Mouse (Mus musculus) brown adipose tissue, adult 24 weeks (tissue): Measurements from ENCODE around the gene March4. TPM values are rescaled to one million over a fixed set of nuclear protein-coding genes. Genes with fewer than 3 reads are reported as not detected.

ENCODE experiments used
- H3K27ac ChIP-seq: fragments of 200-500 bp; replicated peaks from 2 replicates; pipeline ENCODE4 v1.5.1; 2012; ENCODE audit warnings: low read depth, mild to moderate bottlenecking, low read length
- H3K4me1 ChIP-seq: fragments of 200-500 bp; 2 replicates; pipeline ENCODE4 v1.6.1; 2012; ENCODE audit warnings: low read length, mixed read lengths; ENCODE audit not compliant: control insufficient read depth, insufficient read depth, insufficient read length
- H3K4me3 ChIP-seq: fragments of 200-500 bp; 2 replicates; pipeline ENCODE4 v1.5.1; 2012; ENCODE audit warnings: low read depth, mild to moderate bottlenecking, low read length, moderate library complexity; ENCODE audit not compliant: insufficient read depth
- polyA plus RNA-seq: library from polyadenylated mRNA; stranded (reverse); fragments of >200 nt; gene quantifications from 2 replicates; pipeline ENCODE4 v1.2.4, GENCODE M21; 2012; ENCODE audit not compliant: missing spikeins, insufficient read depth, insufficient read length

March4 gene
- polyA plus RNA-seq, 1 experiment = not detected

DNA sequence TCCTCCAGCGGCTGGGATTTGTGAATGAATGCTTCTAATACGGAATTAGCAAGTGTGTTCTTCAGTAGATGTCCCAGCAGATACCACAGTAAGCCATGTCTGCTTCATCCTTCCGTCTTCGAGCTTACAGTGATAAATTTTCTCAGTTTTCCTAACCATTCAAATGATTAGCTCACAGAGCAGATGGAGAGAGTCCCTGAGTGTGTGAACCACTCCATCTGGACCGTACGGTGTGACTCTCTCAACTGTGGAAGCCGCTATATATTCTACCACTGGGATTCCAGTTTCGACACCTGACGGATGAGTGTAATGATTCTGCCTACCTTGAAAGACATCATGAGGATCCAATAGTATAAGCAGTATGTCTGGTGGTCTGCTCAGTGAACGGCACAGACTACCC is 44.1 kb downstream of the March4 start:
- no peak overlapping the region for H3K4me3 ChIP-seq

DNA sequence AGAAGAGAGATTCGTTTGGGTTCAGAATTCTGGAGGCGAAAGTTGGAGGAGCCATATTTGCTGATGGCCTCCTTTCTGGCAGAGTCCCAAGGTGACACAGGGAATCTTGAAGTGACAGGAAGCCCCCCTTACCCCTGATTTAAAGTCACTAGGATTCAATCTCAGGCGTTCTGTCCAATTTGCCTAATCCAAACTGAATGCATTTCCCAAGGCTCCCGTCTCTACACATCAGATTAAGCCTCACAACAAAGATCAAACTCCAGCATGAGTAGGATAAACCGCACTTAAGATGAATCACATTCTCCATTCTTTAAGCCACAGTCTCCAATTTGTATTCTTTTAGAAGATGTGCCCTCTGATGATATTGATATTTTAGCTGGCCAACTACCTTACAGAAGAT is 45.4 kb downstream of the March4 start:
- H3K4me1 ChIP-seq = no peaks in the 10 kb centered on the region
- no peak overlapping the region for H3K27ac ChIP-seq
- no peak overlapping the region for H3K4me3 ChIP-seq

More for the DNA sequence above, 44.1 kb downstream of the March4 start:
- Histone ChIP-seq H3K27ac (no peak overlapping the region), H3K4me1 (no peaks in the 10 kb centered on the region)

DNA sequence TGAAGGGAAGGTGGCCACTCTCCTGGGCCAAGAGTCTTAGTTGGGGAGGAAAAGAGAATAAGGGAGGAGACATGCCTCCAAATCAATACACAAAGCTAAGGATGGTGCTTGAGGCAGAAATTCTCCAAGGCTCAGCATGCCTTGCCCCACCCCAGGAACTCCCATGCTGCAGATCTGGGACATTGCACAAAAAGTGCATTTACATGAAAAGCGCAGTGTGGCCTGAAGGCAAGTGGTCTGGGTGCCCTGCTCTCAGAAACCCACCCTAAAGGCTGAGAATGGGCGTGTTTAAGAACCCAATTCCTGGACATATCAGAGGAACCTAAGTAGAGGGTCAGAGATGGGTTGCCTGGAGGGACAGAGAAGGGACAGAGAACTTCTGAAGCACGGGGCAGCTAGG is 45.9 kb downstream of the March4 start:
- H3K4me1 ChIP-seq = no peaks in the 10 kb centered on the region
- no peak overlapping the region for H3K4me3 ChIP-seq

DNA sequence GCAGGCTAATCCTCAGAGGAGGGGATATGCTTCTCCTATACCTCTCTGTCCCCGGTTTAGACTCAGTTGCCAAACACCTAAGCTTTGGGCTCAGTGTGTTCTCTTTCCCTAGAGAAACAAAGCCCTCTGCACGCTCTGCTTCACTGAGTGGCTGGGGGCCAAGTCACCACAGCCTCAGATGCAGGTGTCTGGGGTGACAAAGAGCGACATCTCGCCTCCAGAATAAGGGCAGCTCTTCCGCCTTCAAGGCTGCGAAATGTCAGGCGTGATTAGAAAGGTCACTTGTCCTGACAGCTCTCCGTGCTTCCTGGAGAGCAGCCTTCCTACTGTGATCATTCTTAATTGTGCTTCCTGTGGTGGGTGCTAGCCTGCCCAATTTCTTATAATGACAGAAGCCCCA is 46.5 kb downstream of the March4 start:
- H3K4me1 ChIP-seq = no peaks in the 10 kb centered on the region
- H3K27ac ChIP-seq = no peak overlapping the region
- no peak overlapping the region for H3K4me3 ChIP-seq

More for the DNA sequence above, 45.9 kb downstream of the March4 start:
- H3K27ac ChIP-seq = no peak overlapping the region

DNA sequence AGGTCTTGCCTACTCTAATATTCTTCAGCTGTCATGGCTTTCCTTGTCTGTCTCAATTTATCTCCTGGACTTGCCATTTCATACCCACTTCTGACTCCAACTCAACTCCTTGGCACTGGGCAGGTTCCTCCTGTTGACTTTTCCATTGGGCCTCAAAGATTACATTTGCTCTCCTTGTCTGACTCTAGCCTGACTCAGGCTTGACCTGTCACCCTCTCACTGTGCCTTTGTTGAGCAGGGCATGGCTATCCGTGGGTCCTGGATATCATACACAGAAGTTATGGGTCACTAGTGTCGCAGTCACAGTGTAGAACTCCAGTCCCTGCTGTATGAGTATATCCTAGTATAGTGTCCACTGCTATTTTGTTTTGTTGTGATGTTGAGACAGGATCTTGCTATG is 60.1 kb downstream of the March4 start:
- no peak overlapping the region for H3K4me3 ChIP-seq
- H3K4me1 ChIP-seq = no peaks in the 10 kb centered on the region
- H3K27ac ChIP-seq = no peak overlapping the region

DNA sequence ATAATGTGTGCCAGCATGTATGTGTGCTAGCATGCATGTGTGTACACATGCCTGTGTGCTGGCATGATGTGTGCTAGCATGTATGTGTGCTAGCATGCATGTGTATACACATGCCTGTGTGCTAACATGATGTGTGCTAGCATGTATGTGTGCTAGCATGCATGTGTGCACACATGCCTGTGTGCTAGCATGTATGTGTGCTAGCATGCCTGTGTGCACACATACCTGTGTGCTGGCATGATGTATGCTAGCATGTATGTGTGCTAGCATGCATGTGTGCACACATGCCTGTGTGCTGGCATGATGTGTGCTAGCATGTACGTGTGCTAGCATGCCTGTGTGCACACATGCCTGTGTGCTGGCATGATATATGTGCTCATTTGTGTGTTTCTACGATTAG is 67.7 kb downstream of the March4 start:
- no peak overlapping the region for H3K4me3 ChIP-seq
- no peak overlapping the region for H3K27ac ChIP-seq
- H3K4me1 ChIP-seq = no peaks in the 10 kb centered on the region; the same call in 1 of the 2 replicates

DNA sequence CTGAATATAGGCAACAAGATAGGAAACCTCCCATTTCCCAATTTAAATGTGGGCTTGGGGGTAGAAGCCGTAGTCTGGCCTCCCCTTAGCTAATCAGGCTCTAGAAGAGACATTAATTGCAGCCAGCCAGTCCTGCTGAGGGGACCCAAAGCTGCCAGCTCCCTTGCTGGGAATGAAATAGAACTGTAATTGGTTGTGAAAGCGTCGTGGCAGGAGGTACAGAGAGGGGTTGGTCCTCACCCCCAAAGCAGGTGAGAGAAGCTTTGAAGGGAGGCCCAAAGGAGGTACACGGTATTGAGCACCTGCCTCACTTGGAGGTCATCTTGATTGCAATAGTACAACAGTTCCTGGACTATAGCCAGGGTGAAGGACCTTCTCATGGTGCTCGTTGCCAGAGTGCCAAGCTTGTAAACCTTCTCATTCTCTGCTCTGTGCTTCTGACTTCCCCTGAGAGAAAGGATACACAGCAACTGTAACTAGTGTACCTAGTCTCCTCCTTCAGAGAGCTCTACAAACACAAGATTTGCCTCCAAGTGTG is 68.2 kb downstream of the March4 start:
- no peaks in the 10 kb centered on the region; the same call in 1 of the 2 replicates for H3K4me1 ChIP-seq
- no peak overlapping the region for H3K27ac ChIP-seq
- H3K4me3 ChIP-seq = no peak overlapping the region

DNA sequence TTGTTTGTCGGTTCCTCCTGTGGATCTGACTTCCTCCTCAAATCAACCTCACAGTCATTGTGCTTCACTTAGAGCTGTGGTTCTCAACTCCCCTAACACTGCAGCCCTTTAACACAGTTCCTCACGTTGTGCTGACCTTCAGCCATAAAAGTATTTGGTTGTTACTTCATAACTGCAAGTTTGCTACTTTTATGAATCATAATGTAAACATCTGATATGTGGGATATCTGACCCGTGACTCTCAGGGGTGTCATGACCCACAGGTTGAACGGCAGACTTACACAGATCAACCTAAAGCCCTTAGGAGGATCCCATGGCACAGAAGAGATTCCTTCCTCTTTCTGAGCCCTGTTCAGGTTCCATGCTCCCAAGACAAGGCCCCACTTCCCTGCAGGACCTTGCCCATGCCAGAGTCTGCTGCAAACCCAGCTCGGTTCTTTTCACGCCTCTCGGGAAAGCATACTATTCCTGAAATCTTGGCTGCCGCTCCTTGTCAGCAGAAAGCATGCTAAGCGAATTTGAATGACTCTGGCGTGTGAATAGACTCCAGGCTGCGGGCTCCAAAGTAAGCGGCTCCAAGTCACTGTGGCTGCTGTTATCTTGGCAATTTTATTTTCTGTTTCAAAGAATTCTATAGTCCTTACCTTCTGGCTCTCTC is 71.7 kb downstream of the March4 start:
- no peaks in the 10 kb centered on the region; the same call in 1 of the 2 replicates for H3K4me1 ChIP-seq
- no peak overlapping the region for H3K27ac ChIP-seq
- H3K4me3 ChIP-seq = no peak overlapping the region

DNA sequence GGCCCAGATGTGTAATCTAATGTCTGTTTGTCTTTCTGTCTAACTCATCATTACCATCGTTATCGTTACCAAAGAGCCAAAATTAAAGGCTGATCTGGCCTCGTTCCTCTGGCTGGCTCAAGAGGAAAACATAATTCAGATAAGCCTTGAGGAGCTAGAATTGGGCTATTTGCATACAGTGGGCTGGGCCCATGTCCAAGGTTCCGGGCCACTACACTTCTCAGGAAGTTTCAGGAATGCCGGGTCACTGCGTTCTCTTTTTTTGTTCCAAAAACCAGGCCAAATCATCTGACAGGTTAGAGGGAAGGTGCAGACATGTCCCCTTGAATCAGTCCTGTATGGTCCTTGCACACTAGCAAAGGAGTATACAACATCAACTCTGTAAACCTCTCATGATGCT is 74.2 kb downstream of the March4 start:
- Histone ChIP-seq H3K4me3 (no peak overlapping the region), H3K4me1 (no peaks in the 10 kb centered on the region; the same call in 1 of the 2 replicates), H3K27ac (no peak overlapping the region)

DNA sequence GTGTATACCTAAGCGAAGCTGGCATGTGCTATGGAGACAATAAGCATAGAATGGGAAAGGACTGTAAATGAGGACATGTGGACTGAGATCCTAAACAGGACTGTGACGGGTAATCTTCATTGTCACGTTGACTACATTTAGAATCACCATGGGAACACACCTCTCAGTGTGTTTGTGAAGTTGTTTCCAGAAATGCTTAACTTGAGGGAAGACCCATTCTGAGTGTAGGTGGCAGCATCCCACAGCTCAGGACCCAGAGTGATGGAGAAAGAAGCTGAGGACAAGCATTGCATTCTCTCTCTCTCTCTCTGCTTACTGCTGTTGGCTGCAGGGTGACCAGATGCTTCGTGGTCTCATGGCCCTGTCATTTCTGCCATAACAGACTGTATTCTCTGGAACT is 79.1 kb downstream of the March4 start:
- no peaks in the 10 kb centered on the region for H3K4me1 ChIP-seq
- H3K27ac ChIP-seq = no peak overlapping the region
- H3K4me3 ChIP-seq = no peak overlapping the region

DNA sequence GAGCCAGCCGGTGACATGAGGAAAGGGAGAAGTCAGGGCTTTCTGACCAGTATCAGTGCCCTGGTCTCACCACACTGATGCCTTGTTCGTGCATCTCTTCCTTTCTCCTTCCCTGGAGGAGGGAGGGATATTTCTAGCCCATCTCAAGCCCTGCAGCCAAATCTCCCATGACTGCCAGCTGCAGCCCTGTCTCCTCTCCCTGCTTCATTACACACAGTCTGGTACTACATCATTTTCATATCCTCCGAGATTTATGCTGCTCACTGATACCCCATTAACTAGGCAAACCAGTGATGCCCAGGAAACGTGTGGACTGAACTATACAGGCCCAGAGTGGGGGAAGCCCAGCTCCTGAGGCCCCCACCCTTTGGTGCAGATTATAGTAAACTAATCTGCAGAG is 80.8 kb downstream of the March4 start:
- H3K4me3 ChIP-seq = no peak overlapping the region
- H3K27ac ChIP-seq = no peak overlapping the region
- no peaks in the 10 kb centered on the region for H3K4me1 ChIP-seq

DNA sequence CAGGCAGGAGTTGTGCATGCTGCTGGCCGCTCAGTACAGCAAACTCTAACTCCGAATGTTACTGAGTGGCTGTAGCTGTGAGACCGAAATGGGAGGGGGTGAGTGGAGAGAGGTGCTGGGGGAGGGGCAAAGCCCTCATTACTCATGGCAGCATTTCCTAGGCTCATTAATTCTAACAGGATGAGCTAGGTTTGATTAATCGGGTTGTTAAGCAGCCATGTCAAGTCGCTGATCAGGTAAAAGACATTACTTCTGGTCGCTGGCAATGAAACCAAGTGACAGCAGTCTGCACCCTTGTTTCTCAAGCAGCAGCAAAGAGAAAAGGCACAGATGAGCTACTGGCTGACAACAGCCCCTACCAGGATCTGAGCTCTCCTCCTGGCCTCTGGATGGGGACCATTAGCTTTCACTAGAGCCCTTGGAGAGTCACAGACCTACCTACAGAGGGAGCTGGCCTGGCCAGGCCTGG is 82.0 kb downstream of the March4 start:
- no peak overlapping the region for H3K27ac ChIP-seq
- H3K4me1 ChIP-seq = no peaks in the 10 kb centered on the region
- no peak overlapping the region for H3K4me3 ChIP-seq

DNA sequence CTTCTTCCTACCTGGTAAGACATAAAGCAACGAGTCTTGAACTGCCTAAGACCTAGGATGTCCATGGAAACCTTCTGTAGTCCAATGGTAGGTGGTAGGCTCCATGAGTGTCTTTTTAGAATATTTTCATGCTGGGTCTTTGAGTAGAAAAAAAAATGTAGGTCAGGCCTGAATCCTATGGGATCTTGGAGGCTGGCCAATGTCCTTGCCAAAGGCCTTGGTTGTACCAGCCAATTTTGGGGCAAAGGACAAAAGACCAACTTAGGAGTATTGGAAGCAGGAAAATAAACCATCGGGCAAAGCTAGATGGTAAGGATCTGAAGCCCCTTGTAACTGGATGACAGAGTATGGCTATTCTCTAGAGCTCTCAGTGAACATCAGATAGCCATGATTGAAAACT is 83.9 kb downstream of the March4 start:
- no peak overlapping the region for H3K27ac ChIP-seq
- H3K4me3 ChIP-seq = no peak overlapping the region
- H3K4me1 ChIP-seq = no peaks in the 10 kb centered on the region

DNA sequence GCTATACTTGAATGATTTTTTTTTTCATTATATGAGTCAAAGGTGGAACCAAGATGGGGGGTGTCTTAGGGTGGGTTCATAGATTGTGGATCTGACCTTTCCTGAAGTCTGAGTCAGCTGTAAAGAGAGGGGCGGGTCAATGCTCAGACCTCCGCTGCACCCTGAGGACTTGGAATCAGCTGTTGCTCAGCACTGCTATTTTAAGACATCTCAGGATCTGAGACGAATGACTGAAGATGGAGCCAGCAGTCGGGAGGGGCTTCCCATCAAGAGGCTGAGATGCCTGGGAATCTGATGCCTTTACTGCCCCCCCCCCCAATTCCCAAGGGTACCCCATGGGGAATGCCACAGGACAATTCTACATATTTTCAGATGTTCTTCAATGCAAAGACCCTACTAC is 85.9 kb downstream of the March4 start:
- H3K4me3 ChIP-seq = no peak overlapping the region
- no peak overlapping the region for H3K27ac ChIP-seq
- H3K4me1 ChIP-seq = no peaks in the 10 kb centered on the region

DNA sequence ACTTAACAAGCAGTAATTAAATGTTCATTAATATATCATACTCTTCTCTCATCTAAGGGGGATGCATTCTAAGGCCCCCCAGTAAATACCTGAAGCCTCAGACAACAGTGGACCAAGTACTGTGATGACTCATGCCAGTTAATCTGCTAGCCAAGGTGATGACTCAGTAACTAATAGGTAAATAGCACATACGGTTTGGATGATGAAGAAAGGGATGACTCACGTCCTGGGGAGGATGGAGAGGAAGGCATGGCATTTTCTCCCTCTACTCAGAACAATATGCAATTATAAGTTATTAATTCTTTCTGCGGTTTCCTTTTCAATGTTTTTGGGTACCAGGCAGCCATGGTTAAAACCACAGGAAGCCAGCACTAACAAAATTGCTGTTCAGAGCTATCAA is 87.0 kb downstream of the March4 start:
- H3K4me1 ChIP-seq = no peaks in the 10 kb centered on the region
- H3K4me3 ChIP-seq = no peak overlapping the region
- H3K27ac ChIP-seq = no peak overlapping the region

DNA sequence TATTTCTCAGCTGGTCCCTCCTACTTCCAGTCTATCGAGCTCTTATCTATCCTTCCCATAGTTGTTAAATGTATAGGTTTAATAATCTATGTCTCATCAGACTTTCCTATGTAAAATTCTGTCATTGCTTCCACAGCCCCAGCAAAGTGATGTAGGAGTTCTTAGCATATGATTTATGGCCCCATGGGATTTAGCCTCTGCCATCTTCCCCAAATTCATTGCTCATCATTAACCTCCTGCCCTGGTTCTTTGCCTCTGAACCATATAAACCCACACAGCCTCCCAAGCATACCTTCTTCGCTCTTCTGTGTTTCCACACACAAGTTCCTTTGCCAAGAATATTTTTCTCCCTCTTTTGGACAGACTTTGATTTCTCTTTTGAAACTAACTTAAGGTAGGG is 94.0 kb downstream of the March4 start:
- H3K4me1 ChIP-seq = no peaks in the 10 kb centered on the region

More for the DNA sequence above, 94.0 kb downstream of the March4 start:
- H3K4me3 ChIP-seq = no peak overlapping the region
- no peak overlapping the region for H3K27ac ChIP-seq
